Mouse (Mus musculus): ENCODE results near the gene Gabbr2.

The Gabbr2 gene

GRCm38 (mm10) chr4:46766326-46766725 lies 225.3 kb downstream of the Gabbr2 start:
- DNase-seq (ENCODE audit: low read depth) = no peak

- no peak for DNase-seq (ENCODE audit: low read depth)
These were observed 231.8 kb downstream of the Gabbr2 start for GRCm38 (mm10) chr4:46759838-46760237.

GRCm38 (mm10) chr4:46758340-46759041 lies 233.2 kb downstream of the Gabbr2 start:
- no peak for DNase-seq (ENCODE audit: low read depth)

- peak; percentile 14 for DNase-seq (ENCODE audit: low read depth)
These were observed 237.1 kb downstream of the Gabbr2 start for GRCm38 (mm10) chr4:46754407-46755194.

- DNase-seq (ENCODE audit: low read depth) = peak; percentile 42
These were observed 239.4 kb downstream of the Gabbr2 start for GRCm38 (mm10) chr4:46752306-46752705.

- DNase-seq (ENCODE audit: low read depth) = no peak
These were observed 242.7 kb downstream of the Gabbr2 start for GRCm38 (mm10) chr4:46749015-46749414.

GRCm38 (mm10) chr4:46747007-46747746 lies 244.5 kb downstream of the Gabbr2 start:
- DNase-seq (ENCODE audit: low read depth) = no peak

GRCm38 (mm10) chr4:46745536-46745935 lies 246.1 kb downstream of the Gabbr2 start:
- no peak for DNase-seq (ENCODE audit: low read depth)

GRCm38 (mm10) chr4:46744583-46745155 lies 247.0 kb downstream of the Gabbr2 start:
- DNase-seq (ENCODE audit: low read depth) = no peak

GRCm38 (mm10) chr4:46742601-46743000 lies 249.1 kb downstream of the Gabbr2 start:
- no peak for DNase-seq (ENCODE audit: low read depth)

- no peak for DNase-seq (ENCODE audit: low read depth)
These were observed 254.7 kb downstream of the Gabbr2 start for GRCm38 (mm10) chr4:46736910-46737511.

- no peak for DNase-seq (ENCODE audit: low read depth)
These were observed 256.8 kb downstream of the Gabbr2 start for GRCm38 (mm10) chr4:46734906-46735305.

- no peak for DNase-seq (ENCODE audit: low read depth)
These were observed 260.1 kb downstream of the Gabbr2 start for GRCm38 (mm10) chr4:46731590-46731989.

- no peak for DNase-seq (ENCODE audit: low read depth)
These were observed 262.2 kb downstream of the Gabbr2 start for GRCm38 (mm10) chr4:46729306-46730042.

GRCm38 (mm10) chr4:46728231-46728630 lies 263.4 kb downstream of the Gabbr2 start:
- DNase-seq (ENCODE audit: low read depth) = no peak

- DNase-seq (ENCODE audit: low read depth) = no peak
These were observed 264.5 kb downstream of the Gabbr2 start for GRCm38 (mm10) chr4:46727153-46727552.

- DNase-seq (ENCODE audit: low read depth) = no peak
These were observed 270.7 kb downstream of the Gabbr2 start for GRCm38 (mm10) chr4:46720821-46721557.

- no peak for DNase-seq (ENCODE audit: low read depth)
These were observed 271.6 kb downstream of the Gabbr2 start for GRCm38 (mm10) chr4:46720070-46720469.

- DNase-seq (ENCODE audit: low read depth) = no peak
These were observed 273.0 kb downstream of the Gabbr2 start for GRCm38 (mm10) chr4:46718624-46719023.

- DNase-seq (ENCODE audit: low read depth) = no peak
These were observed 274.5 kb downstream of the Gabbr2 start for GRCm38 (mm10) chr4:46717156-46717555.

Measured in naive thymus-derived CD4-positive, alpha-beta T cell, adult 2 months (primary cell).